Mouse (Mus musculus) duodenum, adult 2 months (tissue): Measurements from ENCODE around the gene Thg1l. TPM values are rescaled to one million over a fixed set of nuclear protein-coding genes. Genes with fewer than 3 reads are reported as not detected.

Experiments
- polyA plus RNA-seq: library from polyadenylated mRNA; depleted of rRNA; stranded (reverse); fragments of >200 nt; gene quantifications from 2 replicates; pipeline ENCODE4 v1.2.3, GENCODE M21; 2012; ENCODE audit warnings: low replicate concordance; rRNA removed

Gene Thg1l
- polyA plus RNA-seq = 1.1 and 2.1 TPM in 2 replicates

GRCm38 (mm10) chr11:45955127-45955627, at the start of gene Thg1l:
TSS of gene Thg1l (minus strand) at chr11:45955494.

GRCm38 (mm10) chr11:45979946-45980892, 24.9 kb upstream of the Thg1l start, which contains the start of gene Sox30:
TSS of gene Sox30 (plus strand) at chr11:45980310.

GRCm38 (mm10) chr11:45944643-45945156, 10.6 kb downstream of the Thg1l start, which contains the start of gene Lsm11:
TSS of gene Lsm11 (minus strand) at chr11:45944935.

Other genes starting within 250 kb of the Thg1l start
- gene Clint1, start 103.4 kb downstream of the Thg1l start, polyA plus RNA-seq = 43.2 and 60.8 TPM in 2 replicates
- gene Lsm11, start 10.6 kb downstream of the Thg1l start, polyA plus RNA-seq = 2.6 and 4.3 TPM in 2 replicates
- 0.06 and 0.13 TPM in 2 replicates for gene Sox30, start 24.8 kb upstream of the Thg1l start, polyA plus RNA-seq
- 9.2 and 29.9 TPM in 2 replicates for gene Gm12166, start 96.8 kb upstream of the Thg1l start, polyA plus RNA-seq
- gene Adam19, start 100.5 kb upstream of the Thg1l start, polyA plus RNA-seq = 3.9 and 5.6 TPM in 2 replicates
- gene Nipal4, start 211.0 kb upstream of the Thg1l start, polyA plus RNA-seq = 0.14 and 0.98 TPM in 2 replicates